Mouse (Mus musculus) megakaryocyte progenitor cell, adult 5-6 weeks (primary cell): ENCODE data around the gene Mthfd2. TPM values are rescaled to one million over a fixed set of nuclear protein-coding genes. Genes with fewer than 3 reads are reported as not detected.

Experiments
- ATAC-seq: replicated peaks from 2 replicates; pipeline ENCODE4 v1.8.0; 2016; ENCODE audit warnings: mild to moderate bottlenecking, moderate TSS enrichment, inconsistent platforms; ENCODE audit not compliant: poor library complexity
- total RNA-seq, 2 experiments: library from RNA; stranded (forward) in 1 of 2; stranded (reverse) in 1 of 2; fragments of 157-497, 149-512 nt in 1 of 2; fragments of 200-1000 nt in 1 of 2; gene quantifications; 2 replicates each; pipeline versions ENCODE4 v1.2.3 to v1.2.4; 2015 to 2017

The Mthfd2 gene
- total RNA-seq, 2 experiments from 2014 or later: 19.7 to 23.1 TPM

GRCm38 (mm10) chr6:83342957-83343356 lies 17.2 kb upstream of the Mthfd2 start:
- no peak for ATAC-seq

- no peak for ATAC-seq
Observed at GRCm38 (mm10) chr6:83341387-83341786, 15.7 kb upstream of the Mthfd2 start.

DNA sequence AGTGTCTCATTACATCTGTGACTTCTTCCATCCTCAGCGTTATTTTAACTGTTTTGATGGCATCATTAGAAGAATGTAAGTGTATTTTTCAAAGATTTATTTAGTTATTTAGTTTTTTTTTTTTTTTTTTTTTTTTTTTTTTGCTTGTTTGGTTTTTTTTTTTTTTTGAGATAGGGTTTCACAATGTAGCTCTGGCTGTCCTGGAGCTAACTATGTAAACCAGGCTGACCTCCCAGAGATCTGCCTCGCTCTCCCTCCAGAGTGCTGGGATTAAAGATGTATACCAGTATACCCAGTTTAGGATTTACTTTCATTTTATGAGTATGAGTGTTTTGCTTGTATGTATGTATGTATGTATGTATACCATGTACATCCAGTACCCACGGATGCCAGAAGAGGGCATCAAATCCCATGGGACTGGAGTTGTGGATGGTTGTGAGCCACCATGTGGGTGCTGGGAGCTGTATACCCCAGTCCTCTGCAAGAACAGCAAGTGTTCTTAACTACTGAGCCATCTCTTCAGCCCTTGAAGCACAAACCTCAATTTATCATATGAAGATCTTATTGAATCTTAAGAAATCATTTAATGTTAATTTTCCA lies 2.0 kb upstream of the Mthfd2 start:
- ATAC-seq: no peak

- no peak for ATAC-seq
Observed at GRCm38 (mm10) chr6:83326761-83327160, 1.1 kb upstream of the Mthfd2 start.

GRCm38 (mm10) chr6:83326394-83326736 lies 657 bp upstream of the Mthfd2 start:
- ATAC-seq: no peak; the same call in 1 of the 2 replicates

- peak; percentile 36 for ATAC-seq
Observed at GRCm38 (mm10) chr6:83323652-83324419, 1.9 kb downstream of the Mthfd2 start.

- no peak for ATAC-seq
Observed at GRCm38 (mm10) chr6:83322794-83323193, 2.9 kb downstream of the Mthfd2 start.

GRCm38 (mm10) chr6:83321927-83322326 lies 3.8 kb downstream of the Mthfd2 start:
- ATAC-seq: no peak

DNA sequence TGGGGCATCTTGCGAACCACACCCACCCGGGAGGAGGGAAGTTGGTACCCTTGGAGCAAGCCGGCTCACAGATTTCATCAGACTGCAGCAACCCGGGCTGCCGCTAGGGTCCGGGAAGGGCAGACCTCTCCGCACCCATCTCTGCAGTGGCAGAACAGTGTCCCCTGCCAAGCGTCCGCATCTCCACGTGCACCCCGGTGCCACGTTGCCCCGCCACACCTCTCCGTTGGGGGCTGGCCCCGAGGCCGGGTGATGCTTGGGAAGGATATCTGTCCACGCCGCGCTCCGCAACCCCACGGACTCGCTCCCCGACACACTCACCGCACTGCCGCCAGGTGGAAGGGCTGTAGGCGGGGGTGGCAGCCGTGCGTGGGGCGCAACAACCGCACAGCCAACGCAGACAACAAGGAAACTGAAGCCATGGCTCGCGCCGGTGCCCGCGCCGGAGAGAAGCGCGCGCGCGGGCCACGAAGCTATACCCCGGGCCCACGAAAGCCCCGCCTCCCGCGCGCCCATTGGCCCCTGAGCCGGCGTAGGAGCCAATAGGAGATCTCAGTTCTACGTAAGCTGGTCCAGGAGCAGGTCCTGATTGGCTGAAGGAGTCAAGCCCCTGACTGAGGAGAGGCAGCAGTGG lies 8.5 kb downstream of the Mthfd2 start:
- ATAC-seq: peak; percentile 94

DNA sequence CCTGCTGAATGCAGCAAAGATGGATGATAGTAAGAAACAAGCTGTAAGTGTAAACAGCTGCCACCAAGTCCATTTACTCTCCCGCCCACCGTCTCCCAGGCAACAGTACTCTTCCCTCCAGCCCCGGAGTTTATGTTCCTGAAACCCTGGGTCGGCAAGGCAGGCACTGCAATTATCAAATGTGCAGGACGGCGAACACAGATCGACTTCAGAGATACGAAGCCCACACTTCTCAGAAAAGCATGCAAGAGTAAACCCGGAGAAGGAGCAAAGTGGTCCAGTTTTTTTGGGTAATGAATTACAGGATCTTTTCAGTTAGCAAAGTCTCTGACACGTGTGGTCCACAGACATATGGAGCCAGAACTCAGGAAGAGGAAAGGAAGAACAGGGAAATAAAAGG lies 9.7 kb downstream of the Mthfd2 start:
- no peak for ATAC-seq

- ATAC-seq: no peak
Observed at GRCm38 (mm10) chr6:83315293-83315692, 10.4 kb downstream of the Mthfd2 start.

DNA sequence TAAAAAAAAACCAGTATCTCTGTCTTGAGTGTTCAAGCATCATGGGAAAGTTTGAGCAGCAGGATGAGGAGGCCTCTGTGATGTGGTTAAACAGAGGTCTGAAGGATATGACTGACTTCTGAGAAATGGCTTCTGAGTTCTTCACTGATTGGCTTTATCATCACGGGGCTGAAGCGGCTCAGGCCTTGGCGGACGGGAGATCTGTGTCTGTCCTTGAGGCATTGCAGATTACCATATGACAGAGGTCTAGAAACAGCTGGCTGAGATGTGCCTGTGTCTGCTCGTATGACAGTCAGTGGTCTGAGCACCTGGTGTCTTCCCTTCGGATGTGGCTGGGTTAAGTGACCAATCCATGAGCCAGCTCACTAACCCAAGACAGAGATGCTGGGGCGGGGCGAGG lies 13.2 kb downstream of the Mthfd2 start:
- no peak for ATAC-seq

DNA sequence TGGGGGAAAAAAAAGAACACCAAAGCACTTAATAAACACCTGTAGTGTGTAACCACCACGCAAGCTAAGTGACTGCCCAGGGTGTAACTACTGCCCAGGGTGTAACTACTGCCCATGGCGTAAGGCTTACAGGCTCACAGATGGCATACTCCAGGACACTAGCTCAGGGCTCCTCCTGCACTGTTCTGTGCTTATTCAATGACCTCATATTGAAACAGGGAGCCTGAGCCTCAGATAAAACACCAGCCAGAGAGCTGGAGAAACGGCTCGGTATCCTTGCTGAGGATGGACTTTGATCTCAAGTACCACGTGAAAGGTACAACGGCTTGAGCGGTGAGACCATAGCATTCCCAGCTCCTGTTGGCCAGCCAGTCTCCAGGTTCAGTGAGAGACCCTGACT lies 13.7 kb downstream of the Mthfd2 start:
- no peak for ATAC-seq

DNA sequence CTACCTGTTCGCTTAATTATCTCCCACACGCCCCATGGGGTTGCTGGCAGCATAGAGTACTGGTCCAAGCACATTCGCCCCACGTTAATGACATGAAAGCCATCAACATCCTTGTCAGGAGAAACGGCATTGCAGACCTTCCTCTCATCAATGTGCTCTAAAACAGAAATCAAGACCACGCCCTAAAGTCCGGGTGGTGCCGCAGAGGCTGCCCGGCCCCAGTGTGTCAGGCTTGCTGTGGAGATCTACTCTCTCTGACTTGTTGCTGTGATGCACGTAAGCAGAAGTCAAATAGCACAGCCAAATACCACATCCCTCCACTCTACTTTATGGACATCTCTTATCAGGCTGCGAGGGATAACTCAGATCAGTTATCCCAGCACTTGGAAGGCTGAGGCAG lies 14.5 kb downstream of the Mthfd2 start:
- ATAC-seq: no peak

GRCm38 (mm10) chr6:83309017-83309416 lies 16.7 kb downstream of the Mthfd2 start:
- 0 out of 2 replicates have a peak, but pooled peaks have one; percentile 48 for ATAC-seq

DNA sequence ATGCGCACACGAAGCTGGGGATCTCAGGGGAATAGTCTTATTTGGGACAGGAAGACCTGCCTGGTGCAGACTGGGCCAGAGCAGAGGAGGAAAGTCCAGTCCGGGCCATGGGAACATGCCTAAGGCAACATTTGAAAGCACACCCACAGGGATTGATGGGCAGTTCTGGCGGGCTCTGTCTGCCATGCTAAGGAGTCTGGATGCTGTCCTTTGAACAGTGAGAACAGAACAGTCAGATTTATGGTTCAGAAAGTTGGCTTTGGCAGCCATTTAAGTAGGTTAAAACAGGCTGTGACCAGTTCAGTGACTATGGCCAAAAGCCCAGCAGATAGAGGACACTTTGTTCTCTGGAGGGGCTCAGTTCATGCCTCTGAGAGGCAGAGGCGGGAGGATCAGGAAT lies 23.4 kb downstream of the Mthfd2 start:
- ATAC-seq: no peak

GRCm38 (mm10) chr6:83301294-83301693 lies 24.4 kb downstream of the Mthfd2 start:
- no peak for ATAC-seq

- no peak for ATAC-seq
Observed at GRCm38 (mm10) chr6:83300447-83301229, 25.1 kb downstream of the Mthfd2 start.

- peak; percentile 62 for ATAC-seq
Observed at GRCm38 (mm10) chr6:83280256-83280955, 45.3 kb downstream of the Mthfd2 start.

GRCm38 (mm10) chr6:83278881-83279280 lies 46.8 kb downstream of the Mthfd2 start:
- peak; percentile 91 for ATAC-seq

- no peak for ATAC-seq
Observed at GRCm38 (mm10) chr6:83277151-83277550, 48.6 kb downstream of the Mthfd2 start.
